Mouse (Mus musculus): ENCODE results near the gene Nufip2. TPM values are rescaled to one million over a fixed set of nuclear protein-coding genes. Genes with fewer than 3 reads are reported as not detected.

Gene Nufip2
- polyA plus RNA-seq, 1 experiment = 87.1 TPM

GRCm38 (mm10) chr11:77791241-77791727 is 105.3 kb downstream of the Nufip2 start:
- Histone ChIP-seq H3K4me1 (ENCODE audit: control insufficient read depth, insufficient read depth, low read length) (0 out of 2 replicates have a peak, but pooled peaks cover 9% of the 10 kb centered on the region), H3K27ac (ENCODE audit: insufficient read depth, low read length) (no peak overlapping the region), H3K4me3 (ENCODE audit: insufficient read depth, low read length) (no peak overlapping the region)
- TF ChIP-seq CTCF (IDR thresholded peaks at IDR 0.05; ENCODE audit: borderline replicate concordance, insufficient read depth, low read length) (no peak), POLR2A (IDR thresholded peaks at IDR 0.05; ENCODE audit: low read depth, low read length) (no peak)

Other genes with a start within 250 kb of the Nufip2 start
- 2.1 and 4.7 TPM in 2 replicates for gene Coro6, start 223.7 kb upstream of the Nufip2 start, polyA plus RNA-seq (2011; ENCODE audit: insufficient read length, low read depth, missing spikeins)
- 12.3 and 15.6 TPM in 2 replicates for gene Ankrd13b, start 196.5 kb upstream of the Nufip2 start, polyA plus RNA-seq (2011; ENCODE audit: insufficient read length, low read depth, missing spikeins)
- 37.9 and 41.2 TPM in 2 replicates for gene Git1, start 192.6 kb upstream of the Nufip2 start, polyA plus RNA-seq (2011; ENCODE audit: insufficient read length, low read depth, missing spikeins)
- gene Abhd15, start 171.0 kb upstream of the Nufip2 start, polyA plus RNA-seq (2011; ENCODE audit: insufficient read length, low read depth, missing spikeins) = 0.37 and 1.0 TPM in 2 replicates
- 21.2 and 26.4 TPM in 2 replicates for gene Trp53i13, start 170.2 kb upstream of the Nufip2 start, polyA plus RNA-seq (2011; ENCODE audit: insufficient read length, low read depth, missing spikeins)
- gene Gm10392, start 167.0 kb upstream of the Nufip2 start, polyA plus RNA-seq (2011; ENCODE audit: insufficient read length, low read depth, missing spikeins) = not detected in 2 replicates
- 62.1 and 64.5 TPM in 2 replicates for gene Taok1, start 78.3 kb upstream of the Nufip2 start, polyA plus RNA-seq (2011; ENCODE audit: insufficient read length, low read depth, missing spikeins)
- not detected in 2 replicates for gene Cryba1, start 39.1 kb downstream of the Nufip2 start, polyA plus RNA-seq (2011; ENCODE audit: insufficient read length, low read depth, missing spikeins)
- 16.2 and 20.1 TPM in 2 replicates for gene Myo18a, start 77.1 kb downstream of the Nufip2 start, polyA plus RNA-seq (2011; ENCODE audit: insufficient read length, low read depth, missing spikeins)
- gene Gm10277, start 101.6 kb downstream of the Nufip2 start, polyA plus RNA-seq (2011; ENCODE audit: insufficient read length, low read depth, missing spikeins) = not detected in 2 replicates
- gene Pipox, start 207.9 kb downstream of the Nufip2 start, polyA plus RNA-seq (2011; ENCODE audit: insufficient read length, low read depth, missing spikeins) = not detected in 2 replicates
- gene Sez6, start 244.6 kb downstream of the Nufip2 start, polyA plus RNA-seq (2011; ENCODE audit: insufficient read length, low read depth, missing spikeins) = not detected in 2 replicates